ENCODE assay signal across 19 mouse cellular contexts in the genomic region with DNA sequence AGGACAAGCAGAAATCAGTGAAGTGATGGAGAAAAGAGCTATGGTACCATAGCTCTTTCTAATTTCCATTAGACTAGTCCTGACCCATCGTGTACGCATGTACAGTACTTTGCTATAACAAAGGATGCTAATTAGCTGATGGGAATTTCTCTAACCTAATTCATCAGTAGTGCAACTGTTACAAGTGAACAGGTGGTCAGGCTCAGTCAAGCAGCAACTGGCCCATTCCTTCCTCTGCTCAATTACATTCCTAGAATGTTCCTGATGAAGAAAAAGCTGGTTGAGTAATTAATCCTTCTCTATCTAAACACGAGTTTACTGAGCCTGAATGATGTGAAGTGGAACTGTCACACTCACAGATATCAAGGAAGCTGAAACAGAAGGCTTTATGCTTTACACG.
DNase-seq lines count a peak whose midpoint lies in the region; ATAC-seq and TF ChIP-seq lines count a peak whose summit lies in the region.
"Had no signal": no experiment of that assay in that cellular context is flagged by ENCODE, and none has a peak within 500 bp of the region (broad histone marks: within the 10 kb centered on the region; RNA-seq: fewer than 3 reads in every experiment).

No protein-coding gene starts in this region.

- 53% methylated on average over 4 of the region's 4 CpGs for WGBS in forebrain, embryonic 12.5 days
- WGBS in forebrain, embryonic 10.5 days: 71% methylated on average over 4 of the region's 4 CpGs
- 48% methylated on average over 4 of the region's 4 CpGs for WGBS in kidney, embryonic 15.5 days
- WGBS in hindbrain, embryonic 14.5 days: 65% methylated on average over 4 of the region's 4 CpGs

- H3K27me3 ChIP-seq in forebrain, embryonic 12.5 days: no peaks in the 10 kb centered on the region
- no peaks in the 10 kb centered on the region for H3K27me3 ChIP-seq in forebrain, embryonic 10.5 days (ENCODE audit: poor library complexity, severe bottlenecking)
- no peaks in the 10 kb centered on the region for H3K27me3 ChIP-seq in kidney, embryonic 15.5 days
- no peaks in the 10 kb centered on the region for H3K27me3 ChIP-seq in myocyte (ENCODE audit: control insufficient read depth, insufficient read depth, insufficient read length)
- no peaks in the 10 kb centered on the region for H3K27me3 ChIP-seq in hindbrain, embryonic 14.5 days (ENCODE audit: control insufficient read depth, insufficient read depth, low read length)
- H3K27me3 ChIP-seq: forebrain, embryonic 15.5 days; heart, embryonic 15.5 days; hindbrain, embryonic 13.5 days had no signal

- no peak overlapping the region for H3K4me3 ChIP-seq in forebrain, embryonic 12.5 days (replicated peaks)
- H3K4me3 ChIP-seq in forebrain, embryonic 10.5 days: no peak overlapping the region
- no peak overlapping the region for H3K4me3 ChIP-seq in kidney, embryonic 15.5 days (replicated peaks)
- H3K4me3 ChIP-seq in myocyte: no peak overlapping the region
- H3K4me3 ChIP-seq in hindbrain, embryonic 14.5 days (replicated peaks; ENCODE audit: low read length): no peak overlapping the region
- H3K4me3 ChIP-seq: forebrain, embryonic 15.5 days; heart, embryonic 15.5 days; hindbrain, embryonic 13.5 days had no signal

- H3K4me1 ChIP-seq in forebrain, embryonic 12.5 days: 0 out of 2 replicates have a peak, but pooled peaks cover 3% of the 10 kb centered on the region
- H3K4me1 ChIP-seq in forebrain, embryonic 10.5 days: no peaks in the 10 kb centered on the region
- H3K4me1 ChIP-seq in kidney, embryonic 15.5 days: no peaks in the 10 kb centered on the region
- H3K4me1 ChIP-seq in hindbrain, embryonic 14.5 days (replicated peaks; ENCODE audit: control insufficient read depth, insufficient read depth, low read length): no peaks in the 10 kb centered on the region
- H3K4me1 ChIP-seq: forebrain, embryonic 15.5 days; heart, embryonic 15.5 days; hindbrain, embryonic 13.5 days had no signal

- DNase-seq in forebrain, embryonic 10.5 days (ENCODE audit: extremely low spot score, low spot score): no peak
- DNase-seq in kidney, adult 11 months: no peak
- DNase-seq in Muller cell, postnatal 12 days (ENCODE audit: inconsistent ontology term): peak; percentile 57
- DNase-seq in spleen, postnatal 4 days (ENCODE audit: low spot score in 2 of 2): no peak
- DNase-seq in hindbrain, embryonic 14.5 days (ENCODE audit: low spot score): no peak
- DNase-seq: adrenal gland, adult 8-10 months; adrenal gland, postnatal 36 days; cerebellum, adult 2 months; cerebellum, postnatal 10 days; gastrocnemius, postnatal 36 days; heart, adult 18-20 months; heart, postnatal 14 days had no signal

- no peak overlapping the region for H3K27ac ChIP-seq in forebrain, embryonic 12.5 days
- H3K27ac ChIP-seq in forebrain, embryonic 10.5 days: no peak overlapping the region
- no peak overlapping the region for H3K27ac ChIP-seq in kidney, embryonic 15.5 days
- H3K27ac ChIP-seq in hindbrain, embryonic 14.5 days: no peak overlapping the region
- H3K27ac ChIP-seq: forebrain, embryonic 15.5 days; heart, embryonic 15.5 days; hindbrain, embryonic 13.5 days had no signal

- no peak overlapping the region for H3ac ChIP-seq in myocyte (ENCODE audit: control insufficient read depth, insufficient read length)

- peak; percentile 33; the same call in 1 of the 2 replicates for ATAC-seq in forebrain, embryonic 12.5 days (ENCODE audit: low FRiP score)
- peak; percentile 86 for ATAC-seq in kidney, embryonic 15.5 days (replicated peaks; ENCODE audit: low FRiP score)
- no peak for ATAC-seq in hindbrain, embryonic 14.5 days (ENCODE audit: low FRiP score)
- ATAC-seq: forebrain, embryonic 15.5 days had no signal

- H3K9ac ChIP-seq in forebrain, embryonic 12.5 days: no peak overlapping the region
- H3K9ac ChIP-seq in kidney, embryonic 15.5 days: no peak overlapping the region
- H3K9ac ChIP-seq in hindbrain, embryonic 14.5 days: no peak overlapping the region
- H3K9ac ChIP-seq: forebrain, embryonic 15.5 days; heart, embryonic 15.5 days; hindbrain, embryonic 13.5 days had no signal

- no peaks in the 10 kb centered on the region for H3K79me2 ChIP-seq in myocyte (ENCODE audit: control insufficient read depth, insufficient read depth)

- no peak for TF ChIP-seq POLR2A in myocyte (IDR thresholded peaks at IDR 0.05; ENCODE audit: insufficient read length, low read depth)

- H3K36me3 ChIP-seq in forebrain, embryonic 12.5 days (replicated peaks): no peaks in the 10 kb centered on the region
- H3K36me3 ChIP-seq in forebrain, embryonic 10.5 days (replicated peaks): no peaks in the 10 kb centered on the region
- H3K36me3 ChIP-seq in kidney, embryonic 15.5 days: no peaks in the 10 kb centered on the region
- no peaks in the 10 kb centered on the region for H3K36me3 ChIP-seq in myocyte (ENCODE audit: control insufficient read depth, insufficient read depth)
- H3K36me3 ChIP-seq in hindbrain, embryonic 14.5 days (replicated peaks; ENCODE audit: control insufficient read depth, insufficient read depth): no peaks in the 10 kb centered on the region
- H3K36me3 ChIP-seq: forebrain, embryonic 15.5 days; heart, embryonic 15.5 days; hindbrain, embryonic 13.5 days had no signal

- H3K4me2 ChIP-seq in forebrain, embryonic 12.5 days: no peak overlapping the region
- no peak overlapping the region for H3K4me2 ChIP-seq in kidney, embryonic 15.5 days
- H3K4me2 ChIP-seq in myocyte (ENCODE audit: low read depth): no peak overlapping the region
- H3K4me2 ChIP-seq in hindbrain, embryonic 14.5 days (replicated peaks): no peak overlapping the region
- H3K4me2 ChIP-seq: forebrain, embryonic 15.5 days; heart, embryonic 11.5 days; heart, embryonic 15.5 days; hindbrain, embryonic 13.5 days had no signal

- H3K9me3 ChIP-seq in forebrain, embryonic 12.5 days: no peaks in the 10 kb centered on the region
- H3K9me3 ChIP-seq in forebrain, embryonic 10.5 days: no peaks in the 10 kb centered on the region
- no peaks in the 10 kb centered on the region for H3K9me3 ChIP-seq in kidney, embryonic 15.5 days (replicated peaks)
- no peaks in the 10 kb centered on the region for H3K9me3 ChIP-seq in hindbrain, embryonic 14.5 days (ENCODE audit: control insufficient read depth, low read length)
- H3K9me3 ChIP-seq: forebrain, embryonic 15.5 days; heart, embryonic 15.5 days; hindbrain, embryonic 13.5 days had no signal

TF ChIP-seq in myocyte, 11 proteins besides CTCF, POLR2A, EP300 and RAD21:
- TF ChIP-seq TCF12 (IDR thresholded peaks at IDR 0.05; ENCODE audit: insufficient read depth, poor library complexity, severe bottlenecking) (peak; percentile 11), MYOD1 (IDR thresholded peaks at IDR 0.05; ENCODE audit: control insufficient read depth in 1 of 3, insufficient read length in 2 of 3, low read depth in 2 of 3) (peak in 1 of 3 experiments; percentile 56), REST (IDR thresholded peaks at IDR 0.05; ENCODE audit: insufficient read depth, insufficient read length) (no peak), MYOG (IDR thresholded peaks at IDR 0.05; ENCODE audit: control insufficient read depth in 1 of 3, insufficient read depth in 1 of 3, insufficient read length in 2 of 3, low read depth in 2 of 3) (peak in 1 of 3 experiments; percentile 21)
